Mouse (Mus musculus): ENCODE measurements around the gene Plcg1.

Plcg1 gene

GRCm38 (mm10) chr2:160736466-160736865 lies 5.4 kb downstream of the Plcg1 start:
- no peak for DNase-seq

DNA sequence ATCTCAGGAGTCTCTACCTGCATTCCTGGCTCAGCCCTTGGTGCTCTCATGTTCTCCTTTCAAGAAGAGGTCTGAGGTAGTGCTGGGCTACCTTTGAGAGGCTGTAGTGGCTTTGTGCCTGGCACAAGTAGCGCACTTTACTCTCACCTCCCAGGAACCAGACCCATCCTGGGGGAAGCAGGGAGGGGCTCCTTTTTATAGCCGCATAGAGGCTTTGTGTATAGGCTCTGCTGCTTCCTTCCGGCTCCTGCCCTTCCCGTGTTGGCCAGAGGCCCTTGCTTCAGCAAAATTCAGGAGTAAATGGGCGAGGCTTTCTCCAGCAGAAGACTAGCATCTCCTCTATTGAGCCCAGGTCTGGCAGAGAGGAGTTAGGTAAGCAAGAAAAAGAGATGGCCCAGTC lies 7.3 kb downstream of the Plcg1 start:
- peak; percentile 56 for DNase-seq

GRCm38 (mm10) chr2:160739647-160740356 lies 8.7 kb downstream of the Plcg1 start:
- no peak for DNase-seq

GRCm38 (mm10) chr2:160740521-160741156 lies 9.5 kb downstream of the Plcg1 start:
- no peak for DNase-seq

DNA sequence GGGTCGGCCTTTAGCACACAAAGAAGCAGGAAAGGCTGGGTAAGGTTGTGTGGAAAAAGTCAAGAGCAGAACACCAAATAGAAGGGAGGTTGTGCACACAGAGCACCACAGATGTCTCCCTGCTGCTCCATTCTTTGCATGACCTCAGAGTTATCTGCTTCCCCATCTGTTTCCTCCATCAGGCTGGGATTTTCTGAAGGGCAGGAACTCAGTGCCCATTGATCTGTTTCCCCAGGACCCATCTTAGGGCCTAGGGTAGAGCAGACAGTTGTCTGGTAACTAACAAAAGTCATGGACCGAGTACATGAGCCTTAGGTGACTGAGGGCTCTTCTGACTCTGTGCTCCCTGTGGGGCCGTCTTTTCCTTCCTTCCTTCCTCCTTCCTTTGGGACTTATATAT lies 10.5 kb downstream of the Plcg1 start:
- no peak for DNase-seq

- DNase-seq: no peak
Observed at GRCm38 (mm10) chr2:160742161-160742609, 11.1 kb downstream of the Plcg1 start.

DNA sequence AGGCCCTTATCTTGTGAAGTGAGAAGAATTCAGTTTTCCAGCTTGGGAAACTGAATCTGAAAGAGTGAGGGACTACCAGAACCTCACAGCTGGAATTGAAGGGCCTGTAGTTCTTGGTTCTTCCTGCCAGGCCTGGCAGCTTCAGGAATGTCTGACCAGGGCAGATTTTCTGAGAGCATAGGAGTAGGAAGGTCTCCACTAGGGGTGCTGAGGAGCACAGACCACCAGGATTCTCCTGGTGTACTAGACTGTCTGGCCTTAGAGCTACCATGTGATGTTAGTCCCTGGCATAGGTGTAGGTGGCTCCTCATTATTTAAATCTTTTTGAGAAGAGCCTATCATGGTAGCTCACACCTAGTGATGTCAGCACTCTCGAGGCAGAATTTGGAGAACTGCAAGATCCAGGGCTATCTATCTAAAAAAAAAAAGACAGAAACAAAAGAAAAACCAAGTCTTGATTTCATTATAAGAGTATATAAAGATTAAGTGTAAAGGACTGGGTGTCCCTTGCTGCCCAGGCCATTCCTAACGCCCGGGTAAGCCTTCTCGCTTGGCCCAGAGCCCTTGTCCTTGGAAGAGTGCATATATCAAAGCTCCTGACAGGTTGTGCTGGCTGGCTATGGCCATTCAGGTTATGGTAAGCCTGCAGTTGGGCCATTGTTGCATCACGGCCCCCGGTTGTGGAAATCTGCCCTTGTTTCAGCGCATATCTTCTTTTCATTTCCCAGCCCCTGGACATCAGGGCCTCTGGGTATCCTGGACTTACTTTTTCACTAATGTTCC lies 13.1 kb downstream of the Plcg1 start:
- DNase-seq: peak; percentile 87

GRCm38 (mm10) chr2:160744823-160745210 lies 13.7 kb downstream of the Plcg1 start:
- DNase-seq: peak; percentile 47

- DNase-seq: no peak
Observed at GRCm38 (mm10) chr2:160745497-160745896, 14.4 kb downstream of the Plcg1 start.

DNA sequence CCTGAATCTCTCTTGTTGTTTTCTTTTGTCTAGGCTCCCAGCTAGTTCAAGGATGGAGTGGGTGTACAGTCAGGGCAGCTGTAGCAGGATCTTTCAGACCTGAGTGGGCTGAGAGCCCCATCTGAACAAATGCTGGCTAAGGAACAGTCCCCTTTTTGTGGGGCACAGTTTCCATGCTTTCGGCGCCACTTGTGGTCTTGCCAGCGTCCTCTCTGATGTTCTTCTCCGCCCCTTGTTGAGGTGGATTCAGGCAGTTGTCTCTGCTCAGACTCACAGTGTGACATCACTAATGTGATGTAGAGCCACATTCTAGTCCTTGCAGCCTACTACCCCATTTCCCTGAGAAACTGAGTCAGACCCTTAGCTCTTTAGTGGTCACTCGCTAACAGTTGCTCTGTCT lies 15.5 kb downstream of the Plcg1 start:
- no peak for DNase-seq

GRCm38 (mm10) chr2:160747075-160747474 lies 16.0 kb downstream of the Plcg1 start:
- no peak for DNase-seq

DNA sequence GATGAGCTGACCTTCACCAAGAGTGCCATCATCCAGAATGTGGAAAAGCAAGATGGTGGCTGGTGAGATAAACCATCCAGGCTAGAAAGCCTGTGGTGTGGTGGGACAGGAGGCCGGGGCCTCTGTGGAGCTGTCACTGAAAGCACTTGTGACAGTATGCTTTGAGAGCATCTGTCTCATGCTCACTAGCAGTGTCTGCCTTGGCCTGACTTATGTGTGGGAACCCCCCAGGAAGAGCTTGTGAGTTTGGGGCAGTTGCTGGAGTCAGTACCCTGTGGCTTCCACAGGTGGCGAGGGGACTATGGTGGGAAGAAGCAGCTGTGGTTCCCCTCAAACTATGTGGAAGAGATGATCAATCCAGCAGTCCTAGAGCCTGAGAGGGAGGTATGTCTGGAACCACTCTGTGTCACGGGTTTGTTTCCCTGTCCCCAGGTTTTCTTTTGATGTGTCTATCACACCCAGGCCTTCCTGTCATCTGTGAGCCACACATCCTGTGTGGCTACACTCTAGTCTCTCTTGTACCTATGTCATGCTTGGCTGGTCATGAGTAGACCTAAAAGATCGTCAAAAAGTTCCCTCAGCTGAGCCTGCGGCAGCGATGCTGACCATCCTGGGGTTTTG lies 25.6 kb downstream of the Plcg1 start:
- no peak for DNase-seq

- DNase-seq: peak; percentile 66
Observed at GRCm38 (mm10) chr2:160760433-160761184, 29.5 kb downstream of the Plcg1 start.

- no peak for DNase-seq
Observed at GRCm38 (mm10) chr2:160763816-160764215, 32.7 kb downstream of the Plcg1 start.

- DNase-seq: no peak
Observed at GRCm38 (mm10) chr2:160764386-160764785, 33.3 kb downstream of the Plcg1 start.

- no peak for DNase-seq
Observed at GRCm38 (mm10) chr2:160765096-160765495, 34.0 kb downstream of the Plcg1 start.

DNA sequence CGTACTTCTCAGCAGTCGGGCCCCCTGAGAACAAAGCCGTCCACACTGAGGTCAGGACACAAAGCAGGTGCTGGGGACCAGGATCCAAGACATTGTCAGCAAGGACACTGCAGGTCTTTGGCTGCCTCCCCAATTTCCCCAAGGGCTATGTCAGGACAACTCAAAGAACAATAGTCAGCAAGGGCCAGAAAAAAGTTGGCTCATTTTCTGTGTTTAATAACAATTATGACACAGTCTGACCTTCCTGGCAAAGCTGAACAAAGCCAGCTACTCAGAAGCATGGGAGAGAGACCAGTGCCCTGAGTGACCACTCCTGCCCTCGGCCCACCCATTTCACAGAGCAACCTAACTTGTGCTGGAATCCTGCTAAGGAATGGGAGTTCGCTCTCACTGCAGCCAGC lies 35.3 kb downstream of the Plcg1 start:
- peak; percentile 71 for DNase-seq

DNA sequence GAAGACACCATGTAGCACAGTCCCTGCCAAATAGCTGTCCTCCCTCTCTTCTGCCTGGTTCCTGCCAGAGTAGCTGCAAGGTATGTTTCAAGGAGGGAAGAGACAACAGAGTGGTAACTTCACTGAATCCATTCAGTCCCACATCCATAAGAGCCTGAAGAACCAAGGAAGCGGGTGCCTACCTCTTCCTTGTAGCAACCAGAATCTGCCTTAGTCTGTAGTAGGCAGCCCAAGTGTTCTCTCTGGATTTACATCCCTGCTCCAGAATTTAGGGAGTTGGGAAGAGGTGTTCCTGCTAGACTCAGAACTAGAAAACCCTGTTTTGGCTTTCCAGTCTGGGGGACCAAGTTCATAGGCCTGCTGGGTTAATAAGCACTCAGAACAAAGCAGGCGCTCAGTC lies 36.1 kb downstream of the Plcg1 start:
- no peak for DNase-seq

DNA sequence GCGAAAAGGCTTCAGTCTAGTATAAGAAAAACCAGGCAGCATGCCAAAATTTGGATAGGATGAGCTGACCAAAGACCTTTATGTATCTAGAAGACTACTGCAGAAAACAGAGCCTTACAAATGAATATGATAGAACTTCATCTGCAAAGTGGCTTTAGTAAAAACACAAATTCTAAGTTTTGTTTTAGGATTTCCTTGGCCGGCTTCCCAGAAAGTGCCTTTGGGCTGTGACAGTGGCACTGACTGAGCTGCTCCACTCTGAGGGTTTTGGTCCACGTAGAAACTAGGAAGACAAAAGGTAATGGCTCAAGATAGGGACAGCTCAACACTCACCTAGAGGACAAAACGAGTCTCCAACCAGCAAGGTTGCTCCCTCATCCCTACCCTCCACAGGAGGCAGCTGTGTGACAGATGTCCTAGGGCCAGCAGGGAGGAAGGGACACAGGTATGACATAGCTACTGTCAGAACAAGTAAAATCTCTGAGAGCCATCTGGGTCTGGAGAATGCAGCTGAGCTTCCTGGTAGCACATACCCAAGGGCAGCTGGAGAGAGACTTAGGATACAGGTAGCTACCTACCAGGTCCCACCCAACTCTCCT lies 37.1 kb downstream of the Plcg1 start:
- no peak for DNase-seq

DNA sequence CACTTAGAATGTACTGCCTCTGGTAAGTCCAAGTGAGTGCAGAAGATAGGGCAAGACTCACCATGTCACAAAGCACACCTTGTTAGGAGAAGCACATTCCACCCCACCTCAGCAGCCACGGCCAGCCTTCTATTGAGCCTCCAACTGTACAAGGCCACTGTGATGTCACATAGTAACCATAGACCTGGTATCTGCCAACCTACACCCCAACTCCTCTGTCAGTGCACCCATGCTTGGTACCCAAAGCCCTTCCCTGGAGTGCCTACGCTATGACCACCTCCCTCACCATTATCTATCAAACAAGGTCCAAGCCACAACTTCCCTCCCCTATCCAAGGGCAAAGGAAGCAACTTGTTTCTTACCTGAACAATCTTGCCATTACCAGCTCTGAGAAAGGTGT lies 37.9 kb downstream of the Plcg1 start:
- DNase-seq: no peak

DNA sequence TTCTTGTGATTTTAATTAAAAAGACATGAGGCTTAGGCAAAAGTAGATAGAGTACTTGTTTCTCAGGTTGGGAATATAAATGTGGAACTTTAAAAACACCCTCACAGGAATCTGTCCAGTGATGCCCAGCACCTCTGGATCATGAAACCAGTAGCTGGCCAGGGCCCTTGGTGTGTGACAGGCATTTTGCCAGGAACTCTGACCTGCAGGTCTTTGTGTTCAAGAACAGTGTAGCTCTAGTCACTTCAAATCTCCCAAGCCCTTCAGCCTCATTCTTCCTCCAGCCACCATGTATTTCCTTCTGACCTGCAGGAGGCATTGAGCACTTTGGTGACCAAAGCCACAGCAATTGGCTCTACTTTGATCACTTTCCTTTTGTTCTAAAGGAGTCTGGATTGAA lies 39.3 kb downstream of the Plcg1 start:
- no peak for DNase-seq

GRCm38 (mm10) chr2:160770871-160771270 lies 39.8 kb downstream of the Plcg1 start:
- DNase-seq: no peak

Data from lung, postnatal 14 days (tissue).